Mouse (Mus musculus) lung, postnatal 0 days (tissue): ENCODE data around the gene Nod1.

Experiments used
- CTCF ChIP-seq: IDR thresholded peaks from 2 replicates; pipeline ENCODE4 v1.5.1; 2016; ENCODE audit warnings: antibody characterized with exemption, mild to moderate bottlenecking
- EP300 ChIP-seq: IDR thresholded peaks from 2 replicates; pipeline ENCODE4 v1.6.1; 2016; ENCODE audit warnings: antibody characterized with exemption, mild to moderate bottlenecking, control low read depth

DNA sequence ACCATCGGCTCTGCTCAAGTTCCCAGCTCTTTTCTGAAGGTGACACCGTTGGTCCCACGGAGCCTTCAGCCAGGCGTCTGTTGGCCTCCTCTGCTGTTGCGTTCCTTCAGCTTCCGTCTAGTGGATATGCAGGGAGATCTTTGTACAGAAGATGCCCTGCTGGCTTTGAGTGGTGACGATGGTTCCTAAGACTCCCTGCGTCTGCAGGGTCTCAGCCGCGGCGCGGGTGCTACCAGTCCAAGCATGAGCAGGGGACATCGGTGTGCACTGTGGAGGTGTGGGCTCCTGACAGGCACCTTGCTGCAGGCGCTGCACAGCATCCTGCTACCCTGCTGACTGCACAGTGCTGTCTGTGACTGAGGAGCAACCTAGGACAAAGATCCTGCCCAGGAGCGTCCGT, 47.9 kb downstream of the Nod1 start:
- TF ChIP-seq CTCF = no peak
- no peak for TF ChIP-seq EP300
